Mouse (Mus musculus): ENCODE results near the gene Stt3b.

GRCm38 (mm10) chr9:115349106-115349505, 38.9 kb upstream of the Stt3b start:
- TF ChIP-seq CTCF (IDR thresholded peaks at IDR 0.05) (no peak), EP300 (IDR thresholded peaks at IDR 0.05) (no peak)
